Comparison of ENCODE assay signal across 18 mouse cellular contexts in the genomic region with DNA sequence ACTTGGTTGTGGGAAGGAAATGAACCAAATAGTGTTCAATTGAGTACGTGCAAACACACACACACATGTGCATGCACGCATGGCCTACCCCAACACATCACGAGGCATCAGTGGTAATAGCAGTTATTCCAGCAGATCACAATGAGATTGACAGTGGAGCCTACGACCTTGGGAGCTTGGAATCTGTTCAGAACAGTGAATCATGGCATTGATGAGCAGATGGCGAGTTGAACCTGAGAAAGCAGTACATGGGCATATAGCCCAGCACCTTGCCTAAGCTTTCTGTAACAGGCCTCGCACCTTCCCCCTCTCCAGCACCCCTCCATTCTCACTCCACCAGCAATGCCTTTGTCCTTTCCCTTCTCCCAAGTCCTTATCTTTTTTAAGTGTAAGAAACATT. TPM values are rescaled to one million over a fixed set of nuclear protein-coding genes. Genes with fewer than 3 reads are reported as not detected.
DNase-seq lines count a peak whose midpoint lies in the region; TF ChIP-seq lines count a peak whose summit lies in the region.
"Had no signal": no experiment of that assay in that cellular context is flagged by ENCODE, and none has a peak within 500 bp of the region (broad histone marks: within the 10 kb centered on the region; RNA-seq: fewer than 3 reads in every experiment).

No protein-coding gene starts in this region.

- no peak for TF ChIP-seq POLR2A in kidney, adult 2 months (IDR thresholded peaks at IDR 0.05; ENCODE audit: low read depth, low read length)

- H3K4me3 ChIP-seq in kidney, adult 2 months (ENCODE audit: insufficient read depth, low read depth, low read length), result no peak overlapping the region
- H3K4me3 ChIP-seq: embryonic facial prominence, embryonic 15.5 days; erythroblast, embryonic 14.5 days; forebrain, embryonic 10.5 days; forebrain, embryonic 15.5 days; heart, embryonic 10.5 days; hindbrain, embryonic 12.5 days had no signal

- no peak overlapping the region for H3K27ac ChIP-seq in kidney, adult 2 months (ENCODE audit: insufficient read depth, low read depth, low read length)
- H3K27ac ChIP-seq: embryonic facial prominence, embryonic 15.5 days; forebrain, embryonic 10.5 days; forebrain, embryonic 15.5 days; heart, embryonic 10.5 days; hindbrain, embryonic 12.5 days had no signal

- H3K36me3 ChIP-seq in kidney, adult 2 months (ENCODE audit: control insufficient read depth, insufficient read depth, low read length), result no peaks in the 10 kb centered on the region
- H3K36me3 ChIP-seq: embryonic facial prominence, embryonic 15.5 days; forebrain, embryonic 15.5 days; heart, embryonic 10.5 days; hindbrain, embryonic 12.5 days had no signal

- WGBS in kidney, adult 2 months, result 90% methylated on average over 6 of the region's 6 CpGs

- no peaks in the 10 kb centered on the region for H3K27me3 ChIP-seq in kidney, adult 2 months (replicated peaks; ENCODE audit: control insufficient read depth, insufficient read depth, low read length)
- H3K27me3 ChIP-seq: embryonic facial prominence, embryonic 15.5 days; forebrain, embryonic 15.5 days; hindbrain, embryonic 12.5 days had no signal

- H3K4me1 ChIP-seq in kidney, adult 2 months (ENCODE audit: control insufficient read depth, insufficient read depth, low read length), result no peaks in the 10 kb centered on the region
- H3K4me1 ChIP-seq: forebrain, embryonic 15.5 days had no signal

- DNase-seq in adrenal gland, adult (ENCODE audit: inconsistent age in 2 of 2, low spot score in 1 of 2), result peak; percentile 47 to 82
- no peak for DNase-seq in adrenal gland, postnatal 4 days (ENCODE audit: low spot score in 2 of 2)
- DNase-seq in cerebellum, postnatal 25 days, result peak; percentile 25 to 33
- no peak for DNase-seq in cerebellum, adult 11 months
- DNase-seq in NIH3T3 (ENCODE audit: low read depth), result peak; percentile 34
- peak; percentile 26 for DNase-seq in adrenal gland, postnatal 25 days
- no peak for DNase-seq in kidney, adult 2 months
- DNase-seq: B cell, adult 2 months; embryo, embryonic 11 days; gastrocnemius, postnatal 10 days; heart, postnatal 10 days; heart, postnatal 4 days had no signal

- TF ChIP-seq CTCF in kidney, adult 2 months (conservative IDR thresholded peaks at IDR 0.05; ENCODE audit: insufficient read depth, insufficient read length, low read depth, low read length), result no peak

RNA-seq across cellular contexts. Expression of gene Emsy, which starts 9.1 kb away (rescaled TPM):
- total RNA-seq in adrenal gland, postnatal 4 days (2021), result 10 to 100 TPM; 33.7 to 35.8 TPM
- 40.4 and 46.4 TPM in 2 replicates for total RNA-seq in adrenal gland, postnatal 25 days (2021)
- 17.3 and 20.9 TPM in 2 replicates for polyA plus RNA-seq in kidney, adult 2 months (2012; rRNA removed)

RNA-seq across cellular contexts. Expression of gene Thap12, which starts 37.2 kb away (rescaled TPM):
- total RNA-seq in adrenal gland, postnatal 4 days (2021), result 10 to 100 TPM; 68.3 to 76.5 TPM
- 68.2 and 76.1 TPM in 2 replicates for total RNA-seq in adrenal gland, postnatal 25 days (2021)
- 12.3 and 13.3 TPM in 2 replicates for polyA plus RNA-seq in kidney, adult 2 months (2012; rRNA removed)

Comparison
In these comparisons a context has a peak if more than half of its experiments do, and no peak if none do; other contexts are left out.
1. DNase-seq: peak in adrenal gland, adult (2 of 2), cerebellum, postnatal 25 days (2 of 2), NIH3T3 (single experiment) and adrenal gland, postnatal 25 days (single experiment); none in adrenal gland, postnatal 4 days (0 of 2), cerebellum, adult 11 months (single experiment) and kidney, adult 2 months (single experiment).